Mouse (Mus musculus) stomach, postnatal 0 days (tissue): ENCODE data around the gene Wdr61. TPM values are rescaled to one million over a fixed set of nuclear protein-coding genes. Genes with fewer than 3 reads are reported as not detected.

Experiments used
- ATAC-seq: fragments of 200-750 bp; cut with Nextera tagmentation; 2 replicates; pipeline ENCODE4 v1.8.0; 2017; ENCODE audit not compliant: low FRiP score, low TSS enrichment
- DNase-seq: peaks from one replicate; pipeline ENCODE4 v3.0.0-alpha.2; 2016; ENCODE audit warnings: low spot score
- H3K27ac ChIP-seq: fragments of 300-500 bp; sonication (generic); replicated peaks from 2 replicates; pipeline ENCODE4 v1.5.1; 2014; ENCODE audit warnings: mild to moderate bottlenecking, control low read depth
- H3K27me3 ChIP-seq: fragments of 300-500 bp; sonication (generic); 2 replicates; pipeline ENCODE4 v1.6.1; 2014; ENCODE audit warnings: low read length; ENCODE audit not compliant: control insufficient read depth, insufficient read depth
- H3K36me3 ChIP-seq: fragments of 300-500 bp; sonication (generic); 2 replicates; pipeline ENCODE4 v1.6.1; 2014; ENCODE audit warnings: low read length, mixed read lengths; ENCODE audit not compliant: control insufficient read depth, insufficient read depth
- H3K4me1 ChIP-seq: fragments of 300-500 bp; sonication (generic); replicated peaks from 2 replicates; pipeline ENCODE4 v1.6.1; 2014; ENCODE audit warnings: antibody characterized with exemption; ENCODE audit not compliant: control insufficient read depth, insufficient read depth
- H3K4me2 ChIP-seq: fragments of 300-500 bp; sonication (generic); replicated peaks from 2 replicates; pipeline ENCODE4 v1.6.1; 2014; ENCODE audit warnings: low read depth, mild to moderate bottlenecking, control low read depth, moderate library complexity
- H3K4me3 ChIP-seq: fragments of 300-500 bp; sonication (generic); 2 replicates; pipeline ENCODE4 v1.5.1; 2014; ENCODE audit warnings: low read depth, low read length, control low read depth
- H3K9ac ChIP-seq: fragments of 300-500 bp; sonication (generic); 2 replicates; pipeline ENCODE4 v1.6.1; 2014; ENCODE audit warnings: mild to moderate bottlenecking, low read length, control low read depth, mixed read lengths
- H3K9me3 ChIP-seq: fragments of 300-500 bp; sonication (generic); 2 replicates; pipeline ENCODE4 v1.6.1; 2016; ENCODE audit warnings: low read length; ENCODE audit not compliant: control insufficient read depth
- CTCF ChIP-seq: IDR thresholded peaks from 2 replicates; pipeline ENCODE4 v1.5.1; 2016; ENCODE audit warnings: antibody characterized with exemption, low read depth, mild to moderate bottlenecking, moderate library complexity
- EP300 ChIP-seq: optimal IDR thresholded peaks from 2 replicates; pipeline ENCODE3; 2016; ENCODE audit warnings: antibody characterized with exemption
- WGBS: fragments of 180-500 bp; shearing (Covaris S2); extraction: QIAGEN DNeasy Blood & Tissue Kit; methylation state at CpG from one replicate; pipeline ENCODE4 v1.1.7; 2014; 5-methylcytosine and 5-hydroxymethylcytosine counted together
- polyA plus RNA-seq: library from polyadenylated mRNA; unstranded; fragments of >200 nt; fragmentation: Nextera tagmentation; extraction: Ambion mirVana; gene quantifications from 2 replicates; pipeline ENCODE4 v1.2.1, GENCODE M21; 2015

Gene Wdr61
- polyA plus RNA-seq, 1 experiment from 2014 or later = 129 TPM

GRCm38 (mm10) chr9:54752944-54753295, 18.6 kb upstream of the Wdr61 start:
- H3K9ac ChIP-seq = no peak overlapping the region
- H3K36me3 ChIP-seq = no peaks in the 10 kb centered on the region
- no peak overlapping the region for H3K27ac ChIP-seq
- H3K4me1 ChIP-seq = no peaks in the 10 kb centered on the region
- TF ChIP-seq EP300 (no peak), CTCF (no peak)
- 50% methylated on average over 11 of the region's 11 CpGs for WGBS
- H3K4me2 ChIP-seq = no peak overlapping the region
- no peak for ATAC-seq
- H3K27me3 ChIP-seq = no peaks in the 10 kb centered on the region
- no peaks in the 10 kb centered on the region for H3K9me3 ChIP-seq
- H3K4me3 ChIP-seq = no peak overlapping the region
- DNase-seq = no peak

DNA sequence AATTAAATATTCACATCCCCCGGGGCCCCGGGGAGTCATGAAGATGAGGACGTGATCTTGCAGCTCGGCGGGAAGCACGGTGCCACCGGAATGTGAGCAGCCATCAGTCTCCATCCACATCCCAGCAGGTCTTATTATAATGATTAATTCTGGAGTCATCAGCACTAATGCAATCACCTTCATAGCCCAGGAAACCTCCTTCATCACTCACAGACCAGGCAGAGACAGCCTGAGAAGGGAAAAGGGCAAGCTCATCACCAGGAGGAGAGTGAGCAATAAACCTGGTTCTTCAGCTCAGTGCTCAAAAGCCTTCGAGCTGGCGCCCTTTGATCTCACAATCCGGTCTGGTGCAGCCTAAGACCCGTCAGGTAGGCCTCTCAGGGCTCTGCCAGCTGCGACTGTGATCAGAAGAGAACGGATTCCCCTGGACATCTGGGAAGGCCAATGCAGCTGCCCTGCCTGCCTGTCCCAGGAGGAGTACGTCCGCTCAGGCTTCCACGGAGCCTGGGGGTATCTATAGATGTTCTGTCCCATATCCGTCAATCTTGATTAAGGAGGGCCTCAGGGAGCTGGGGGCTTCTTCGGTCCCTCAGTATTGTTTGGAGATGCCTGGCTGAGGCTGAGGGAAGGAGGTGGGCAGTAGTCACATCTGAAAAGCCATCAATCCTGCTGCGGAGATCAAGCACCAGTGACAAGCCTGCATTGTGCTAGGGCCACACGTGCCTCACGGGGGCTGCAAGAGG, 18.1 kb upstream of the Wdr61 start:
- H3K9ac ChIP-seq = no peak overlapping the region
- H3K4me3 ChIP-seq = no peak overlapping the region
- H3K27ac ChIP-seq = no peak overlapping the region
- no peak for ATAC-seq
- H3K4me1 ChIP-seq = no peaks in the 10 kb centered on the region
- H3K4me2 ChIP-seq = no peak overlapping the region
- DNase-seq = no peak
- no peaks in the 10 kb centered on the region for H3K36me3 ChIP-seq
- no peaks in the 10 kb centered on the region for H3K27me3 ChIP-seq
- 38% methylated on average over 21 of the region's 21 CpGs for WGBS
- no peaks in the 10 kb centered on the region for H3K9me3 ChIP-seq
- TF ChIP-seq CTCF = no peak
- TF ChIP-seq EP300 = no peak

DNA sequence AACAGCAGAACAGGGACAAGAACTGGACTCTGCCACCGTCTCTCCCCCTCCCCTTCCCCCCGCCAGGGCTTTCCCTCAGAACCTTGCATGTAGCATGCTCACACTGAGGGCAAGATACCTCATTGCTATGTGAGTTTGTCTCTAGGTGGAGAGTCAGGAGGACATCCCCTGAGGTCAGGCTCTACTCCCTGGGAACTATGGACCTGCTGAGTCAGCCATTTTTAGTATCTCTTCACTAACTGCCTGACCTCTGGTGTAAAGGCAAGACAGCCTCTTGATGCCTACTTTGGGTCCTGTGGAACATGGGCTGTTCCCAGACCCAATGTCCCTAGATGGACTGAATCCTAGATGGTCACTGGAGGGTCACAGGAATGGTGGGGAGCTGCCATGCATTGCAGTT, 17.4 kb upstream of the Wdr61 start:
- ATAC-seq (no peak), DNase-seq (no peak)
- Histone ChIP-seq H3K4me1 (no peaks in the 10 kb centered on the region), H3K9me3 (no peaks in the 10 kb centered on the region), H3K27ac (no peak overlapping the region), H3K4me3 (no peak overlapping the region), H3K4me2 (no peak overlapping the region), H3K27me3 (no peaks in the 10 kb centered on the region), H3K9ac (no peak overlapping the region), H3K36me3 (no peaks in the 10 kb centered on the region)
- TF ChIP-seq EP300 (no peak), CTCF (no peak)
- WGBS = 93% methylated on average over 2 of the region's 2 CpGs

GRCm38 (mm10) chr9:54750215-54750981, 16.1 kb upstream of the Wdr61 start:
- Histone ChIP-seq H3K36me3 (no peaks in the 10 kb centered on the region), H3K4me3 (no peak overlapping the region), H3K4me2 (no peak overlapping the region), H3K9ac (no peak overlapping the region), H3K27me3 (no peaks in the 10 kb centered on the region), H3K9me3 (no peaks in the 10 kb centered on the region), H3K27ac (no peak overlapping the region), H3K4me1 (no peaks in the 10 kb centered on the region)
- ATAC-seq (no peak), DNase-seq (no peak)
- WGBS = 77% methylated on average over 7 of the region's 7 CpGs
- TF ChIP-seq CTCF (no peak), EP300 (no peak)

- TF ChIP-seq CTCF = no peak
- no peak for TF ChIP-seq EP300
- no peaks in the 10 kb centered on the region for H3K9me3 ChIP-seq
- no peak for ATAC-seq
- 39% methylated on average over 13 of the region's 13 CpGs for WGBS
- H3K9ac ChIP-seq = no peak overlapping the region
- no peak overlapping the region for H3K4me2 ChIP-seq
- no peak overlapping the region for H3K27ac ChIP-seq
- H3K4me1 ChIP-seq = no peaks in the 10 kb centered on the region
- H3K36me3 ChIP-seq = no peaks in the 10 kb centered on the region
- DNase-seq = no peak
- H3K4me3 ChIP-seq = no peak overlapping the region
- H3K27me3 ChIP-seq = no peaks in the 10 kb centered on the region
Measured at GRCm38 (mm10) chr9:54745740-54746370, 11.5 kb upstream of the Wdr61 start.

- ATAC-seq = no peak
- Histone ChIP-seq H3K27ac (no peak overlapping the region), H3K4me1 (no peaks in the 10 kb centered on the region), H3K36me3 (no peaks in the 10 kb centered on the region), H3K4me3 (no peak overlapping the region), H3K9ac (no peak overlapping the region), H3K4me2 (no peak overlapping the region), H3K27me3 (no peaks in the 10 kb centered on the region), H3K9me3 (no peaks in the 10 kb centered on the region)
- no peak for DNase-seq
- TF ChIP-seq CTCF = no peak
- no peak for TF ChIP-seq EP300
- WGBS = 75% methylated on average over 4 of the region's 4 CpGs
Measured at GRCm38 (mm10) chr9:54743891-54744290, 9.6 kb upstream of the Wdr61 start.
